Mouse (Mus musculus) kidney, postnatal 0 days (tissue): ENCODE measurements around the gene Mical3. TPM values are rescaled to one million over a fixed set of nuclear protein-coding genes. Genes with fewer than 3 reads are reported as not detected.

Experiments used
- ATAC-seq: fragments of 200-750 bp; cut with Nextera tagmentation; replicated peaks from 2 replicates; pipeline ENCODE4 v1.8.0; 2017; ENCODE audit warnings: low read depth, moderate number of reproducible peaks, moderate TSS enrichment, moderate library complexity; ENCODE audit not compliant: low FRiP score
- DNase-seq: peaks from one replicate; pipeline ENCODE4 v3.0.0-alpha.2; 2016; ENCODE audit warnings: low spot score
- H3K27ac ChIP-seq: fragments of 300-500 bp; sonication (generic); 2 replicates; pipeline ENCODE4 v1.5.1; 2014; ENCODE audit warnings: mild to moderate bottlenecking
- H3K27me3 ChIP-seq: fragments of 300-500 bp; sonication (generic); 2 replicates; pipeline ENCODE4 v1.6.1; 2014; ENCODE audit warnings: low read length, mixed read lengths; ENCODE audit not compliant: insufficient read depth
- H3K36me3 ChIP-seq: fragments of 300-500 bp; sonication (generic); 2 replicates; pipeline ENCODE4 v1.6.1; 2014; ENCODE audit warnings: low read length, mixed read lengths; ENCODE audit not compliant: insufficient read depth
- H3K4me1 ChIP-seq: fragments of 300-500 bp; sonication (generic); replicated peaks from 2 replicates; pipeline ENCODE4 v1.6.1; 2014; ENCODE audit warnings: antibody characterized with exemption, low read length, mixed read lengths; ENCODE audit not compliant: insufficient read depth
- H3K4me2 ChIP-seq: fragments of 300-500 bp; sonication (generic); 2 replicates; pipeline ENCODE4 v1.6.1; 2014; ENCODE audit warnings: mild to moderate bottlenecking, low read length, moderate library complexity, mixed read lengths
- H3K4me3 ChIP-seq: fragments of 300-500 bp; sonication (generic); replicated peaks from 2 replicates; pipeline ENCODE4 v1.5.1; 2014; ENCODE audit warnings: low read depth, low read length
- H3K9ac ChIP-seq: fragments of 300-500 bp; sonication (generic); 2 replicates; pipeline ENCODE4 v1.6.1; 2014; ENCODE audit warnings: low read depth, low read length
- H3K9me3 ChIP-seq: fragments of 300-500 bp; sonication (generic); replicated peaks from 2 replicates; pipeline ENCODE4 v1.6.1; 2016; ENCODE audit warnings: low read length, inconsistent platforms, mixed read lengths
- CTCF ChIP-seq: IDR thresholded peaks from 2 replicates; pipeline ENCODE4 v1.5.1; 2016; ENCODE audit warnings: antibody characterized with exemption, low read depth, mild to moderate bottlenecking, moderate library complexity
- WGBS: fragments of 180-500 bp; shearing (Covaris S2); extraction: QIAGEN DNeasy Blood & Tissue Kit; methylation state at CpG from one replicate; pipeline ENCODE4 v1.1.7; 2014; 5-methylcytosine and 5-hydroxymethylcytosine counted together
- polyA plus RNA-seq: library from polyadenylated mRNA; unstranded; fragments of >200 nt; fragmentation: Nextera tagmentation; extraction: Ambion mirVana; gene quantifications from 2 replicates; pipeline ENCODE4 v1.2.1, GENCODE M21; 2015

Gene Mical3
- polyA plus RNA-seq, 1 experiment from 2014 or later, result 6.0 TPM

GRCm38 (mm10) chr6:120960338-120961030, 170.3 kb downstream of the Mical3 start:
- Histone ChIP-seq H3K36me3 (peaks cover 24% of the 10 kb centered on the region; the same call in 1 of the 2 replicates), H3K4me3 (no peak overlapping the region), H3K27me3 (no peaks in the 10 kb centered on the region), H3K9me3 (no peaks in the 10 kb centered on the region), H3K4me2 (no peak overlapping the region), H3K9ac (no peak overlapping the region), H3K27ac (no peak overlapping the region), H3K4me1 (no peaks in the 10 kb centered on the region)
- 90% methylated on average over 9 of the region's 9 CpGs for WGBS
- TF ChIP-seq CTCF, result no peak
- ATAC-seq, result no peak
- DNase-seq, result no peak

- no peaks in the 10 kb centered on the region for H3K4me1 ChIP-seq
- H3K4me2 ChIP-seq, result no peak overlapping the region
- 84% methylated on average over 4 of the region's 4 CpGs for WGBS
- H3K9me3 ChIP-seq, result no peaks in the 10 kb centered on the region
- DNase-seq (no peak), ATAC-seq (no peak)
- H3K27ac ChIP-seq, result no peak overlapping the region
- no peaks in the 10 kb centered on the region for H3K27me3 ChIP-seq
- TF ChIP-seq CTCF, result no peak
- peaks cover 30% of the 10 kb centered on the region; the same call in 1 of the 2 replicates for H3K36me3 ChIP-seq
- no peak overlapping the region for H3K9ac ChIP-seq
- H3K4me3 ChIP-seq, result no peak overlapping the region
Measured at GRCm38 (mm10) chr6:120957331-120957730, 173.5 kb downstream of the Mical3 start.

- no peak for TF ChIP-seq CTCF
- no peak for ATAC-seq
- WGBS, result 92% methylated on average over 11 of the region's 11 CpGs
- Histone ChIP-seq H3K27ac (no peak overlapping the region), H3K4me2 (no peak overlapping the region), H3K9ac (no peak overlapping the region), H3K9me3 (no peaks in the 10 kb centered on the region), H3K27me3 (no peaks in the 10 kb centered on the region), H3K36me3 (peaks cover 30% of the 10 kb centered on the region; the same call in 1 of the 2 replicates), H3K4me3 (no peak overlapping the region), H3K4me1 (no peaks in the 10 kb centered on the region)
- DNase-seq, result no peak
Measured at GRCm38 (mm10) chr6:120956259-120957161, 174.3 kb downstream of the Mical3 start.

GRCm38 (mm10) chr6:120955215-120955614, 175.6 kb downstream of the Mical3 start:
- peaks cover 34% of the 10 kb centered on the region; the same call in 1 of the 2 replicates for H3K36me3 ChIP-seq
- H3K9me3 ChIP-seq, result no peaks in the 10 kb centered on the region
- H3K27ac ChIP-seq, result no peak overlapping the region
- no peak overlapping the region for H3K4me3 ChIP-seq
- ATAC-seq (no peak), DNase-seq (no peak)
- H3K9ac ChIP-seq, result no peak overlapping the region
- H3K4me1 ChIP-seq, result no peaks in the 10 kb centered on the region
- no peaks in the 10 kb centered on the region for H3K27me3 ChIP-seq
- H3K4me2 ChIP-seq, result no peak overlapping the region
- WGBS, result 70% methylated on average over 3 of the region's 3 CpGs
- TF ChIP-seq CTCF, result no peak

GRCm38 (mm10) chr6:120954241-120954640, 176.6 kb downstream of the Mical3 start:
- H3K9me3 ChIP-seq, result no peaks in the 10 kb centered on the region
- H3K4me2 ChIP-seq, result no peak overlapping the region
- peaks cover 40% of the 10 kb centered on the region; the same call in 1 of the 2 replicates for H3K36me3 ChIP-seq
- 85% methylated on average over 8 of the region's 8 CpGs for WGBS
- no peak overlapping the region for H3K4me3 ChIP-seq
- no peak overlapping the region for H3K27ac ChIP-seq
- DNase-seq (no peak), ATAC-seq (no peak)
- TF ChIP-seq CTCF, result no peak
- H3K9ac ChIP-seq, result no peak overlapping the region
- H3K27me3 ChIP-seq, result no peaks in the 10 kb centered on the region
- H3K4me1 ChIP-seq, result no peaks in the 10 kb centered on the region

- Histone ChIP-seq H3K4me2 (no peak overlapping the region), H3K27ac (no peak overlapping the region), H3K27me3 (no peaks in the 10 kb centered on the region), H3K4me3 (no peak overlapping the region), H3K36me3 (0 out of 2 replicates have a peak, but pooled peaks cover 27% of the 10 kb centered on the region), H3K4me1 (no peaks in the 10 kb centered on the region), H3K9me3 (no peaks in the 10 kb centered on the region), H3K9ac (no peak overlapping the region)
- no peak for DNase-seq
- TF ChIP-seq CTCF, result no peak
- no peak for ATAC-seq
- WGBS, result 91% methylated on average over 6 of the region's 6 CpGs
Measured at GRCm38 (mm10) chr6:120952475-120952874, 178.3 kb downstream of the Mical3 start.
